ENCODE assay signal across 7 mouse cellular contexts in genomic region chr11:40692511-40693365, GRCm38 (mm10). TPM values are rescaled to one million over a fixed set of nuclear protein-coding genes. Genes with fewer than 3 reads are reported as not detected.
DNase-seq lines count a peak whose midpoint lies in the region; ATAC-seq lines count a peak whose summit lies in the region.

No protein-coding gene starts in this region.

- peak overlapping the region; percentile 61 for H3K9ac ChIP-seq in limb, embryonic 11.5 days (ENCODE audit: low read length)
- peak overlapping the region; percentile 60 for H3K9ac ChIP-seq in midbrain, embryonic 14.5 days (replicated peaks; ENCODE audit: low read length)

- peak overlapping the region; percentile 91 for H3K4me3 ChIP-seq in embryonic facial prominence, embryonic 10.5 days
- peak overlapping the region; percentile 69 for H3K4me3 ChIP-seq in limb, embryonic 11.5 days (ENCODE audit: low read depth, low read length)
- peak overlapping the region; percentile 59 for H3K4me3 ChIP-seq in midbrain, embryonic 14.5 days (replicated peaks; ENCODE audit: low read depth, low read length)

- under 1% methylated on average over 36 of the region's 36 CpGs for WGBS in embryonic facial prominence, embryonic 10.5 days
- 1% methylated on average over 33 of the region's 36 CpGs for WGBS in limb, embryonic 11.5 days
- under 1% methylated on average over 36 of the region's 36 CpGs for WGBS in midbrain, embryonic 14.5 days

- ATAC-seq in limb, embryonic 11.5 days (ENCODE audit: insufficient number of reproducible peaks, low FRiP score, low TSS enrichment, low read depth) = peak; percentile 91
- ATAC-seq in midbrain, embryonic 14.5 days (ENCODE audit: low FRiP score, low TSS enrichment) = peak; percentile 98

- H3K27ac ChIP-seq in embryonic facial prominence, embryonic 10.5 days (replicated peaks) = peak overlapping the region; percentile 95
- H3K27ac ChIP-seq in limb, embryonic 11.5 days (replicated peaks; ENCODE audit: low read depth, low read length) = peak overlapping the region; percentile 97; the same call in 1 of the 2 replicates
- peak overlapping the region; percentile 93 for H3K27ac ChIP-seq in midbrain, embryonic 14.5 days (replicated peaks; ENCODE audit: low read depth, low read length)

- DNase-seq in adrenal gland, postnatal 10 days = peak; percentile 97
- peak; percentile 95 for DNase-seq in embryonic facial prominence, embryonic 10.5 days (ENCODE audit: low spot score)
- peak; percentile 100 for DNase-seq in heart, adult 11 months
- DNase-seq in kidney, adult 18-20 months = peak; percentile 94
- DNase-seq in limb, embryonic 11.5 days (ENCODE audit: low spot score) = peak; percentile 93
- DNase-seq in midbrain, embryonic 14.5 days = peak; percentile 97
- peak; percentile 88 to 90 for DNase-seq in spleen, adult 18-20 months

- no peaks in the 10 kb centered on the region for H3K9me3 ChIP-seq in embryonic facial prominence, embryonic 10.5 days
- H3K9me3 ChIP-seq in limb, embryonic 11.5 days (ENCODE audit: control insufficient read depth, low read length) = no peaks in the 10 kb centered on the region
- no peaks in the 10 kb centered on the region for H3K9me3 ChIP-seq in midbrain, embryonic 14.5 days (ENCODE audit: control insufficient read depth, low read length)

- H3K36me3 ChIP-seq in embryonic facial prominence, embryonic 10.5 days (replicated peaks) = peaks cover 11% of the 10 kb centered on the region
- no peaks in the 10 kb centered on the region for H3K36me3 ChIP-seq in limb, embryonic 11.5 days (ENCODE audit: control insufficient read depth, insufficient read depth, low read length)
- no peaks in the 10 kb centered on the region for H3K36me3 ChIP-seq in midbrain, embryonic 14.5 days (ENCODE audit: control insufficient read depth, insufficient read depth, low read length)

- peak overlapping the region; percentile 69 for H3K4me2 ChIP-seq in limb, embryonic 11.5 days (ENCODE audit: low read depth, severe bottlenecking)
- H3K4me2 ChIP-seq in midbrain, embryonic 14.5 days (ENCODE audit: low read length) = peak overlapping the region; percentile 88

- no peaks in the 10 kb centered on the region for H3K27me3 ChIP-seq in embryonic facial prominence, embryonic 10.5 days (replicated peaks; ENCODE audit: low read depth, poor library complexity, severe bottlenecking)
- H3K27me3 ChIP-seq in limb, embryonic 11.5 days (ENCODE audit: control insufficient read depth, insufficient read depth, low read length) = no peaks in the 10 kb centered on the region
- H3K27me3 ChIP-seq in midbrain, embryonic 14.5 days (ENCODE audit: control insufficient read depth, insufficient read depth, low read length) = no peaks in the 10 kb centered on the region

- peaks cover 26% of the 10 kb centered on the region for H3K4me1 ChIP-seq in embryonic facial prominence, embryonic 10.5 days
- H3K4me1 ChIP-seq in limb, embryonic 11.5 days (ENCODE audit: control insufficient read depth, insufficient read depth, low read length) = peaks cover 3% of the 10 kb centered on the region; the same call in 1 of the 2 replicates
- peaks cover 18% of the 10 kb centered on the region for H3K4me1 ChIP-seq in midbrain, embryonic 14.5 days (ENCODE audit: control insufficient read depth, insufficient read depth, low read length)

RNA-seq across cellular contexts. Expression of gene Mat2b, which starts 2.3 kb away (rescaled TPM):
- total RNA-seq in adrenal gland, postnatal 10 days (2021) = 100 to 1,000 TPM in 1 of 2 experiments, 10 to 100 TPM in 1; 88.9 to 116 TPM
- 96.0 and 106 TPM in 2 replicates for polyA plus RNA-seq in embryonic facial prominence, embryonic 10.5 days (2016; fragmentation: Nextera tagmentation; extraction: Ambion mirVana)
- 126 and 130 TPM in 2 replicates for polyA plus RNA-seq in limb, embryonic 11.5 days (2014; fragmentation: Nextera tagmentation; extraction: Ambion mirVana)
- 55.3 and 69.9 TPM in 2 replicates for polyA plus RNA-seq in midbrain, embryonic 14.5 days (2014; fragmentation: Nextera tagmentation; extraction: Ambion mirVana)

RNA-seq across cellular contexts. Expression of gene Hmmr, which starts 40.5 kb away (rescaled TPM):
- 1 to 10 TPM; 7.5 to 9.1 TPM for total RNA-seq in adrenal gland, postnatal 10 days (2021)
- polyA plus RNA-seq in embryonic facial prominence, embryonic 10.5 days (2016; fragmentation: Nextera tagmentation; extraction: Ambion mirVana) = 59.2 and 59.4 TPM in 2 replicates
- 62.0 and 64.4 TPM in 2 replicates for polyA plus RNA-seq in limb, embryonic 11.5 days (2014; fragmentation: Nextera tagmentation; extraction: Ambion mirVana)
- 5.1 and 8.7 TPM in 2 replicates for polyA plus RNA-seq in midbrain, embryonic 14.5 days (2014; fragmentation: Nextera tagmentation; extraction: Ambion mirVana)

RNA-seq across cellular contexts. Expression of gene Nudcd2, which starts 40.7 kb away (rescaled TPM):
- total RNA-seq in adrenal gland, postnatal 10 days (2021) = 10 to 100 TPM; 31.6 to 34.6 TPM
- polyA plus RNA-seq in embryonic facial prominence, embryonic 10.5 days (2016; fragmentation: Nextera tagmentation; extraction: Ambion mirVana) = 222 and 227 TPM in 2 replicates
- 231 TPM in 2 replicates for polyA plus RNA-seq in limb, embryonic 11.5 days (2014; fragmentation: Nextera tagmentation; extraction: Ambion mirVana)
- 62.9 and 74.9 TPM in 2 replicates for polyA plus RNA-seq in midbrain, embryonic 14.5 days (2014; fragmentation: Nextera tagmentation; extraction: Ambion mirVana)

Comparison
In these comparisons a context has a peak if more than half of its experiments do, and no peak if none do; other contexts are left out.
1. Peak in every context shown above with its lines: DNase-seq, ATAC-seq, H3K4me3 ChIP-seq and H3K27ac ChIP-seq.